Mouse (Mus musculus): ENCODE data around the gene Ubr4.
"Not testable (repeated sequence)": the region's sequence is repeated elsewhere in the genome, so short reads cannot be mapped to it uniquely, and the experiment has no call there.

Gene Ubr4

GRCm38 (mm10) chr4:139488325-139488724 is 135.9 kb downstream of the Ubr4 start:
- DNase-seq, result no peak

GRCm38 (mm10) chr4:139489946-139490345 is 137.5 kb downstream of the Ubr4 start:
- DNase-seq, result no peak

- no peak for DNase-seq
These were observed 138.1 kb downstream of the Ubr4 start for GRCm38 (mm10) chr4:139490413-139491055.

- DNase-seq, result no peak
These were observed 139.2 kb downstream of the Ubr4 start for GRCm38 (mm10) chr4:139491541-139492170.

GRCm38 (mm10) chr4:139492258-139492833 is 139.9 kb downstream of the Ubr4 start:
- no peak for DNase-seq

- DNase-seq, result no peak
These were observed 141.0 kb downstream of the Ubr4 start for GRCm38 (mm10) chr4:139493227-139494025.

- DNase-seq, result no peak
These were observed 148.4 kb downstream of the Ubr4 start for GRCm38 (mm10) chr4:139500814-139501213.

- DNase-seq, result no peak
These were observed 149.3 kb downstream of the Ubr4 start for GRCm38 (mm10) chr4:139501702-139502101.

GRCm38 (mm10) chr4:139503919-139504318 is 151.5 kb downstream of the Ubr4 start:
- no peak for DNase-seq

GRCm38 (mm10) chr4:139505716-139506115 is 153.3 kb downstream of the Ubr4 start:
- DNase-seq, result no peak

- no peak for DNase-seq
These were observed 154.3 kb downstream of the Ubr4 start for GRCm38 (mm10) chr4:139506727-139507126.

- peak; percentile 25 for DNase-seq
These were observed 156.7 kb downstream of the Ubr4 start for GRCm38 (mm10) chr4:139509069-139509468.

GRCm38 (mm10) chr4:139511557-139511956 is 159.1 kb downstream of the Ubr4 start:
- no peak for DNase-seq

- DNase-seq, result no peak
These were observed 160.6 kb downstream of the Ubr4 start for GRCm38 (mm10) chr4:139512985-139513384.

GRCm38 (mm10) chr4:139519221-139519620 is 166.8 kb downstream of the Ubr4 start:
- no peak for DNase-seq

- no peak for DNase-seq
These were observed 169.5 kb downstream of the Ubr4 start for GRCm38 (mm10) chr4:139521926-139522325.

GRCm38 (mm10) chr4:139526475-139526874 is 174.1 kb downstream of the Ubr4 start:
- peak; percentile 84 for DNase-seq

GRCm38 (mm10) chr4:139530248-139530647 is 177.8 kb downstream of the Ubr4 start, which contains the start of gene Iffo2:
Iffo2 (plus strand) TSS chr4:139530548.
- not testable (repeated sequence) for DNase-seq

- no peak for DNase-seq
These were observed 179.7 kb downstream of the Ubr4 start for GRCm38 (mm10) chr4:139532081-139532480.

GRCm38 (mm10) chr4:139535127-139535695 is 182.8 kb downstream of the Ubr4 start:
- DNase-seq, result peak; percentile 28

GRCm38 (mm10) chr4:139535719-139536118 is 183.3 kb downstream of the Ubr4 start:
- DNase-seq, result no peak

- DNase-seq, result no peak
These were observed 184.3 kb downstream of the Ubr4 start for GRCm38 (mm10) chr4:139536706-139537105.

All from retina, postnatal 1 day (tissue).